Mouse (Mus musculus) forebrain, embryonic 15.5 days (tissue): Measurements from ENCODE around the gene Smim6. TPM values are rescaled to one million over a fixed set of nuclear protein-coding genes. Genes with fewer than 3 reads are reported as not detected.

Source experiments
- ATAC-seq: fragments of 200-750 bp; cut with Nextera tagmentation; replicated peaks from 2 replicates; pipeline ENCODE4 v1.8.0; 2017; ENCODE audit warnings: mild to moderate bottlenecking, moderate TSS enrichment, moderate library complexity
- H3K27ac ChIP-seq: fragments of 300-500 bp; sonication (generic); replicated peaks from 2 replicates; pipeline ENCODE4 v1.5.1; 2015; ENCODE audit warnings: mild to moderate bottlenecking, inconsistent platforms
- H3K27me3 ChIP-seq: fragments of 300-500 bp; sonication (generic); 2 replicates; pipeline ENCODE4 v1.6.1; 2015; ENCODE audit warnings: inconsistent platforms
- H3K36me3 ChIP-seq: fragments of 300-500 bp; sonication (generic); 2 replicates; pipeline ENCODE4 v1.6.1; 2015; ENCODE audit warnings: mild to moderate bottlenecking, inconsistent platforms
- H3K4me1 ChIP-seq: fragments of 300-500 bp; sonication (generic); 2 replicates; pipeline ENCODE4 v1.6.1; 2015; ENCODE audit warnings: inconsistent platforms
- H3K4me2 ChIP-seq: fragments of 300-500 bp; sonication (generic); replicated peaks from 2 replicates; pipeline ENCODE4 v1.6.1; 2015; ENCODE audit warnings: mild to moderate bottlenecking, inconsistent platforms
- H3K4me3 ChIP-seq: fragments of 300-500 bp; sonication (generic); 2 replicates; pipeline ENCODE4 v1.5.1; 2015; ENCODE audit warnings: mild to moderate bottlenecking, inconsistent platforms
- H3K9ac ChIP-seq: fragments of 300-500 bp; sonication (generic); replicated peaks from 2 replicates; pipeline ENCODE4 v1.6.1; 2015; ENCODE audit warnings: mild to moderate bottlenecking, inconsistent platforms
- H3K9me3 ChIP-seq: fragments of 300-500 bp; sonication (generic); 2 replicates; pipeline ENCODE4 v1.6.1; 2016; ENCODE audit warnings: inconsistent platforms
- WGBS: fragments of 180-500 bp; shearing (Covaris S2); methylation state at CpG from one replicate; pipeline ENCODE4 v1.1.7; 2015; ENCODE audit warnings: mixed read lengths; 5-methylcytosine and 5-hydroxymethylcytosine counted together
- polyA plus RNA-seq: library from polyadenylated mRNA; unstranded; fragments of >200 nt; fragmentation: Nextera tagmentation; extraction: Ambion mirVana; gene quantifications from 2 replicates; pipeline ENCODE4 v1.2.1, GENCODE M21; 2015

Smim6 gene
- polyA plus RNA-seq, 1 experiment from 2014 or later, result 0.94 TPM

GRCm38 (mm10) chr11:115902831-115903230, 9.0 kb upstream of the Smim6 start:
- Histone ChIP-seq H3K9me3 (no peaks in the 10 kb centered on the region), H3K4me2 (no peak overlapping the region), H3K27me3 (no peaks in the 10 kb centered on the region), H3K36me3 (no peaks in the 10 kb centered on the region), H3K4me3 (no peak overlapping the region), H3K4me1 (0 out of 2 replicates have a peak, but pooled peaks cover 3% of the 10 kb centered on the region), H3K9ac (no peak overlapping the region), H3K27ac (no peak overlapping the region)
- 87% methylated on average over 1 of the region's 1 CpGs for WGBS
- ATAC-seq, result no peak

- H3K4me3 ChIP-seq, result no peak overlapping the region
- ATAC-seq, result no peak
- WGBS, result 82% methylated on average over 11 of the region's 11 CpGs
- no peaks in the 10 kb centered on the region for H3K36me3 ChIP-seq
- H3K9ac ChIP-seq, result no peak overlapping the region
- no peak overlapping the region for H3K4me2 ChIP-seq
- no peak overlapping the region for H3K27ac ChIP-seq
- H3K27me3 ChIP-seq, result no peaks in the 10 kb centered on the region
- no peaks in the 10 kb centered on the region for H3K9me3 ChIP-seq
- H3K4me1 ChIP-seq, result 0 out of 2 replicates have a peak, but pooled peaks cover 3% of the 10 kb centered on the region
Measured at GRCm38 (mm10) chr11:115903384-115904230, 8.2 kb upstream of the Smim6 start.

- Histone ChIP-seq H3K27me3 (no peaks in the 10 kb centered on the region), H3K4me3 (no peak overlapping the region), H3K4me1 (no peaks in the 10 kb centered on the region), H3K36me3 (no peaks in the 10 kb centered on the region), H3K27ac (no peak overlapping the region), H3K9me3 (no peaks in the 10 kb centered on the region), H3K9ac (no peak overlapping the region), H3K4me2 (no peak overlapping the region)
- no peak for ATAC-seq
- 84% methylated on average over 8 of the region's 8 CpGs for WGBS
Measured at GRCm38 (mm10) chr11:115904231-115904955, 7.4 kb upstream of the Smim6 start.

- no peak for ATAC-seq
- Histone ChIP-seq H3K9ac (no peak overlapping the region), H3K9me3 (no peaks in the 10 kb centered on the region), H3K4me3 (no peak overlapping the region), H3K27ac (no peak overlapping the region), H3K27me3 (no peaks in the 10 kb centered on the region), H3K4me2 (no peak overlapping the region), H3K36me3 (peaks cover 4% of the 10 kb centered on the region; the same call in 1 of the 2 replicates), H3K4me1 (no peaks in the 10 kb centered on the region)
- WGBS, result 52% methylated on average over 16 of the region's 16 CpGs
Measured at GRCm38 (mm10) chr11:115904956-115905790, 6.6 kb upstream of the Smim6 start.

DNA sequence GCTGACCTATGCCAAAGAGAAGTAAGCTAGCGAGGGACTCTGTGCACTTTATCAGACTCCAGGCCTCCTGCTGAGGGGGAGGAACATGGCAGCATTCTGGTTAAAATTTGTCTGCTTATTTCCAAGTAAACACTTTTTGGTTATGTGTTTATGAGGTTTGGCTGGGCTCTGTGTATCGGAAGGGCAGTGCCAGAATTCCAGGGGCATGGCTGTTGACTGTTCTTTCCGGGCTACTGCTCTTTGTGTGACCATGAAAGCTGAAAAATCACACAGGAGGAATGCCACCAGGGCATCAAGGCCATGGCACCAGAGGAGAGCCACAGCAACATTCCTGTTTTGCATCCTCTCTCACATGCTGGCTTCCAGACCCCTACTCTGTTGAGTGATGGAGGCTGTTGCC, 5.7 kb upstream of the Smim6 start:
- no peaks in the 10 kb centered on the region for H3K27me3 ChIP-seq
- H3K9me3 ChIP-seq, result no peaks in the 10 kb centered on the region
- no peak overlapping the region for H3K27ac ChIP-seq
- H3K36me3 ChIP-seq, result peaks cover 6% of the 10 kb centered on the region; the same call in 1 of the 2 replicates
- H3K4me1 ChIP-seq, result no peaks in the 10 kb centered on the region
- 70% methylated on average over 3 of the region's 3 CpGs for WGBS
- H3K9ac ChIP-seq, result no peak overlapping the region
- no peak for ATAC-seq
- H3K4me3 ChIP-seq, result no peak overlapping the region
- no peak overlapping the region for H3K4me2 ChIP-seq

GRCm38 (mm10) chr11:115906521-115906920, 5.3 kb upstream of the Smim6 start:
- Histone ChIP-seq H3K9ac (no peak overlapping the region), H3K9me3 (no peaks in the 10 kb centered on the region), H3K4me2 (no peak overlapping the region), H3K27me3 (no peaks in the 10 kb centered on the region), H3K36me3 (peaks cover 6% of the 10 kb centered on the region; the same call in 1 of the 2 replicates), H3K27ac (no peak overlapping the region), H3K4me1 (no peaks in the 10 kb centered on the region), H3K4me3 (no peak overlapping the region)
- no peak for ATAC-seq
- 92% methylated on average over 5 of the region's 5 CpGs for WGBS

GRCm38 (mm10) chr11:115911134-115911561, 669 bp upstream of the Smim6 start:
- WGBS, result 95% methylated on average over 5 of the region's 5 CpGs
- no peaks in the 10 kb centered on the region for H3K27me3 ChIP-seq
- ATAC-seq, result no peak

DNA sequence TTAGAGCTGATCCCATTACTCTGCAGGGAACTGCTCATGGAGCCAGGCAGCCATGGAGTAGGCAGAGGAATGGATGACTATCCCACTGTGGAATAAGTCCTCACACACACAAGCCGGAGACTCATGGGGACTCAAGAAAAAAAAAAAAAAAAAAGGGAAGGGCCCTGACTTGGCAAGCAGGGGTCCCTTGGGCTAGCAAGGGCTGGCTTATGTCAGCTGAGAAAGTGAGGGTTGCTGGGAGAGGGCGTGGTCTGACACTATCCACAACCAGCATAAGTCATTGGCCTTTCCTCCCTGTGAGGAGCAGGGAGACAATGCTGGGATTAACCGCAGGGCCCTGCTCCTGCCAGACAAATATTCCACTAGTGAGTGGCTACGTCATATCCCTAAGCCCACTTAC, 4.8 kb downstream of the Smim6 start:
- Histone ChIP-seq H3K36me3 (peaks cover 13% of the 10 kb centered on the region; the same call in 1 of the 2 replicates), H3K27ac (no peak overlapping the region), H3K4me2 (no peak overlapping the region), H3K9me3 (no peaks in the 10 kb centered on the region), H3K9ac (no peak overlapping the region), H3K27me3 (no peaks in the 10 kb centered on the region), H3K4me1 (no peaks in the 10 kb centered on the region), H3K4me3 (no peak overlapping the region)
- no peak for ATAC-seq
- 85% methylated on average over 4 of the region's 4 CpGs for WGBS

More at GRCm38 (mm10) chr11:115911134-115911561, 669 bp upstream of the Smim6 start:
- H3K4me3 ChIP-seq, result no peak overlapping the region
- no peaks in the 10 kb centered on the region for H3K9me3 ChIP-seq
- H3K36me3 ChIP-seq, result peaks cover 18% of the 10 kb centered on the region
- no peak overlapping the region for H3K27ac ChIP-seq
- H3K4me1 ChIP-seq, result no peaks in the 10 kb centered on the region
- H3K9ac ChIP-seq, result no peak overlapping the region
- no peak overlapping the region for H3K4me2 ChIP-seq

DNA sequence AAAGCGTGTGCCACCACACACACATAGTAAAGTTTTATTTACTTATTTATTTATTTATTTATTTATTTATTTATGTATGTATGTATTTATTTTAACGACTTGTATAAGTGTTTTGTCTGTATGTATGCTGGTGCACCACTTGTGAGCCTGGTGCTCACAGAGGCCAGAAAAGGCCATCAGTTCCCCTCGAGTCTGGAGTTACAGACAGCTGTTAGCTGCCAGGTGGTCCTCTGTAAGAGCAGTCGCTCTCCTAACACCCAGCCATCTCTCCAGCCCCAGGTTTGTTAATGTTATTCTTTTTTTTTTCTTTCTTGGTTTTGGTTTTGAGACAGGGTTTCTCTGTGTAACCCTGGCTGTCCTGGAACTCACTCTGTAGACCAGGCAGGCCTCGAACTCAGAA, 6.8 kb downstream of the Smim6 start:
- Histone ChIP-seq H3K36me3 (peaks cover 22% of the 10 kb centered on the region), H3K4me2 (no peak overlapping the region), H3K9me3 (no peaks in the 10 kb centered on the region), H3K9ac (no peak overlapping the region), H3K27ac (no peak overlapping the region), H3K4me1 (no peaks in the 10 kb centered on the region), H3K4me3 (no peak overlapping the region), H3K27me3 (no peaks in the 10 kb centered on the region)
- ATAC-seq, result no peak
- 86% methylated on average over 5 of the region's 5 CpGs for WGBS

DNA sequence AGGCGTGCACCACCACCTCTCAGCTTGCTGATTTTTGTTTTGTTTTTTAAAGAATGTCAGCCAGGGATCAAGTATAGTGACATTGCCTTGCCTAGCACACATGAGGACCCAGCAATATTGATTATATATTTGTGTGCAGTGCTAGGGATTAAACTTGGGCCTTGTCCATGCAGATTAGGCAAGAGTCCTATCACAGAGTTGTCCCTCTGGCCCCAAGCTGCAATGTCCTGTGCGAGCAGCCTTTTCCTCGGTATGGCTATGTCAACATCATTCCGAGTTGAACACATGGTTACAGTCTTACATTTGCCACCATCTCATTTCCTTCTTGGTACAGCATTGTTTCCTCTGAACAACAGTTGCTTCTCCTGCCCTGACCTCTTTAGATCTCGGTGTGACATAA, 7.3 kb downstream of the Smim6 start:
- 92% methylated on average over 5 of the region's 5 CpGs for WGBS
- no peak for ATAC-seq
- no peak overlapping the region for H3K9ac ChIP-seq
- no peak overlapping the region for H3K4me3 ChIP-seq
- no peaks in the 10 kb centered on the region for H3K4me1 ChIP-seq
- H3K27ac ChIP-seq, result no peak overlapping the region
- H3K9me3 ChIP-seq, result no peaks in the 10 kb centered on the region
- no peaks in the 10 kb centered on the region for H3K27me3 ChIP-seq
- H3K4me2 ChIP-seq, result no peak overlapping the region
- peaks cover 25% of the 10 kb centered on the region for H3K36me3 ChIP-seq

- H3K4me2 ChIP-seq, result no peak overlapping the region
- no peaks in the 10 kb centered on the region for H3K4me1 ChIP-seq
- H3K9me3 ChIP-seq, result no peaks in the 10 kb centered on the region
- peaks cover 21% of the 10 kb centered on the region for H3K36me3 ChIP-seq
- no peak overlapping the region for H3K9ac ChIP-seq
- no peak overlapping the region for H3K27ac ChIP-seq
- no peak overlapping the region for H3K4me3 ChIP-seq
- no peaks in the 10 kb centered on the region for H3K27me3 ChIP-seq
- 49% methylated on average over 6 of the region's 6 CpGs for WGBS
- ATAC-seq, result no peak
Measured at GRCm38 (mm10) chr11:115920110-115920818, 8.4 kb downstream of the Smim6 start.
